Mouse (Mus musculus): ENCODE data around the gene Bag5. TPM values are rescaled to one million over a fixed set of nuclear protein-coding genes. Genes with fewer than 3 reads are reported as not detected.
A peak's percentile ranks its signal among the peaks of the same experiment; 100 is the strongest.

Gene Bag5
- polyA plus RNA-seq, 1 experiment from 2014 or later: 14.1 TPM

- no peak overlapping the region for H3K4me3 ChIP-seq (ENCODE audit: low read depth, low read length)
- H3K9me3 ChIP-seq (replicated peaks; ENCODE audit: control insufficient read depth, low read length): no peaks in the 10 kb centered on the region
- H3K27me3 ChIP-seq (ENCODE audit: control insufficient read depth, insufficient read depth, low read depth, low read length): no peaks in the 10 kb centered on the region
- H3K27ac ChIP-seq (ENCODE audit: low read length): no peak overlapping the region; the same call in 1 of the 2 replicates
- H3K4me2 ChIP-seq (ENCODE audit: low read depth, low read length): no peak overlapping the region
- WGBS (ENCODE audit: insufficient replicate concordance): 42% methylated on average over 14 of the region's 14 CpGs
- no peak overlapping the region for H3K9ac ChIP-seq (ENCODE audit: low read depth, low read length)
- H3K4me1 ChIP-seq (ENCODE audit: control insufficient read depth, low read depth, low read length): 0 out of 2 replicates have a peak, but pooled peaks cover 3% of the 10 kb centered on the region
- no peaks in the 10 kb centered on the region; the same call in 1 of the 2 replicates for H3K36me3 ChIP-seq (ENCODE audit: control insufficient read depth, insufficient read depth)
- peak; percentile 61 for ATAC-seq (ENCODE audit: low read depth)
These were observed 25.5 kb downstream of the Bag5 start for GRCm38 (mm10) chr12:111687350-111688068.

- no peaks in the 10 kb centered on the region; the same call in 1 of the 2 replicates for H3K36me3 ChIP-seq (ENCODE audit: control insufficient read depth, insufficient read depth)
- H3K9me3 ChIP-seq (replicated peaks; ENCODE audit: control insufficient read depth, low read length): no peaks in the 10 kb centered on the region
- H3K4me1 ChIP-seq (ENCODE audit: control insufficient read depth, low read depth, low read length): no peaks in the 10 kb centered on the region
- H3K4me2 ChIP-seq (ENCODE audit: low read depth, low read length): no peak overlapping the region
- ATAC-seq (ENCODE audit: low read depth): no peak
- WGBS (ENCODE audit: insufficient replicate concordance): 48% methylated on average over 4 of the region's 4 CpGs
- no peak overlapping the region for H3K4me3 ChIP-seq (ENCODE audit: low read depth, low read length)
- H3K9ac ChIP-seq (ENCODE audit: low read depth, low read length): no peak overlapping the region
- no peaks in the 10 kb centered on the region for H3K27me3 ChIP-seq (ENCODE audit: control insufficient read depth, insufficient read depth, low read depth, low read length)
- no peak overlapping the region for H3K27ac ChIP-seq (ENCODE audit: low read length)
These were observed 26.7 kb downstream of the Bag5 start for GRCm38 (mm10) chr12:111686390-111686789.

GRCm38 (mm10) chr12:111682806-111683205 lies 30.3 kb downstream of the Bag5 start:
- no peak overlapping the region for H3K9ac ChIP-seq (ENCODE audit: low read depth, low read length)
- ATAC-seq (ENCODE audit: low read depth): no peak
- H3K4me3 ChIP-seq (ENCODE audit: low read depth, low read length): no peak overlapping the region
- H3K27ac ChIP-seq (ENCODE audit: low read length): no peak overlapping the region; the same call in 1 of the 2 replicates
- peaks cover 10% of the 10 kb centered on the region for H3K4me1 ChIP-seq (ENCODE audit: control insufficient read depth, low read depth, low read length)
- no peaks in the 10 kb centered on the region for H3K27me3 ChIP-seq (ENCODE audit: control insufficient read depth, insufficient read depth, low read depth, low read length)
- no peaks in the 10 kb centered on the region; the same call in 1 of the 2 replicates for H3K36me3 ChIP-seq (ENCODE audit: control insufficient read depth, insufficient read depth)
- no peak overlapping the region for H3K4me2 ChIP-seq (ENCODE audit: low read depth, low read length)
- no peaks in the 10 kb centered on the region for H3K9me3 ChIP-seq (replicated peaks; ENCODE audit: control insufficient read depth, low read length)
- 57% methylated on average over 5 of the region's 5 CpGs for WGBS (ENCODE audit: insufficient replicate concordance)

- no peak overlapping the region for H3K4me3 ChIP-seq (ENCODE audit: low read depth, low read length)
- no peak for ATAC-seq (ENCODE audit: low read depth)
- H3K9ac ChIP-seq (ENCODE audit: low read depth, low read length): no peak overlapping the region
- 71% methylated on average over 5 of the region's 5 CpGs for WGBS (ENCODE audit: insufficient replicate concordance)
- H3K9me3 ChIP-seq (replicated peaks; ENCODE audit: control insufficient read depth, low read length): no peaks in the 10 kb centered on the region
- no peak overlapping the region for H3K4me2 ChIP-seq (ENCODE audit: low read depth, low read length)
- no peaks in the 10 kb centered on the region for H3K27me3 ChIP-seq (ENCODE audit: control insufficient read depth, insufficient read depth, low read depth, low read length)
- no peaks in the 10 kb centered on the region; the same call in 1 of the 2 replicates for H3K36me3 ChIP-seq (ENCODE audit: control insufficient read depth, insufficient read depth)
- no peak overlapping the region for H3K27ac ChIP-seq (ENCODE audit: low read length)
- H3K4me1 ChIP-seq (ENCODE audit: control insufficient read depth, low read depth, low read length): peaks cover 18% of the 10 kb centered on the region
These were observed 31.1 kb downstream of the Bag5 start for GRCm38 (mm10) chr12:111682003-111682402.

- Histone ChIP-seq H3K4me1 (ENCODE audit: control insufficient read depth, low read depth, low read length) (peaks cover 19% of the 10 kb centered on the region), H3K9me3 (replicated peaks; ENCODE audit: control insufficient read depth, low read length) (no peaks in the 10 kb centered on the region), H3K9ac (ENCODE audit: low read depth, low read length) (no peak overlapping the region), H3K4me2 (ENCODE audit: low read depth, low read length) (no peak overlapping the region), H3K36me3 (ENCODE audit: control insufficient read depth, insufficient read depth) (no peaks in the 10 kb centered on the region; the same call in 1 of the 2 replicates), H3K4me3 (ENCODE audit: low read depth, low read length) (no peak overlapping the region), H3K27me3 (ENCODE audit: control insufficient read depth, insufficient read depth, low read depth, low read length) (no peaks in the 10 kb centered on the region), H3K27ac (ENCODE audit: low read length) (no peak overlapping the region)
- 82% methylated on average over 8 of the region's 8 CpGs for WGBS (ENCODE audit: insufficient replicate concordance)
- ATAC-seq (ENCODE audit: low read depth): no peak
These were observed 31.8 kb downstream of the Bag5 start for GRCm38 (mm10) chr12:111681305-111681704.

- Histone ChIP-seq H3K9me3 (replicated peaks; ENCODE audit: control insufficient read depth, low read length) (no peaks in the 10 kb centered on the region), H3K4me1 (ENCODE audit: control insufficient read depth, low read depth, low read length) (peaks cover 19% of the 10 kb centered on the region), H3K4me3 (ENCODE audit: low read depth, low read length) (no peak overlapping the region), H3K27ac (ENCODE audit: low read length) (no peak overlapping the region), H3K27me3 (ENCODE audit: control insufficient read depth, insufficient read depth, low read depth, low read length) (no peaks in the 10 kb centered on the region), H3K9ac (ENCODE audit: low read depth, low read length) (no peak overlapping the region), H3K4me2 (ENCODE audit: low read depth, low read length) (no peak overlapping the region), H3K36me3 (ENCODE audit: control insufficient read depth, insufficient read depth) (no peaks in the 10 kb centered on the region; the same call in 1 of the 2 replicates)
- WGBS (ENCODE audit: insufficient replicate concordance): 84% methylated on average over 13 of the region's 13 CpGs
- no peak for ATAC-seq (ENCODE audit: low read depth)
These were observed 32.4 kb downstream of the Bag5 start for GRCm38 (mm10) chr12:111680661-111681060.

- Histone ChIP-seq H3K9ac (ENCODE audit: low read depth, low read length) (peak overlapping the region; percentile 81), H3K36me3 (ENCODE audit: control insufficient read depth, insufficient read depth) (no peaks in the 10 kb centered on the region; the same call in 1 of the 2 replicates), H3K4me2 (ENCODE audit: low read depth, low read length) (peak overlapping the region; percentile 86), H3K4me1 (ENCODE audit: control insufficient read depth, low read depth, low read length) (peaks cover 19% of the 10 kb centered on the region), H3K4me3 (ENCODE audit: low read depth, low read length) (peak overlapping the region; percentile 87), H3K9me3 (replicated peaks; ENCODE audit: control insufficient read depth, low read length) (no peaks in the 10 kb centered on the region), H3K27me3 (ENCODE audit: control insufficient read depth, insufficient read depth, low read depth, low read length) (peaks cover 3% of the 10 kb centered on the region), H3K27ac (ENCODE audit: low read length) (no peak overlapping the region)
- ATAC-seq (ENCODE audit: low read depth): no peak
- 25% methylated on average over 7 of the region's 7 CpGs for WGBS (ENCODE audit: insufficient replicate concordance)
These were observed 34.1 kb downstream of the Bag5 start for GRCm38 (mm10) chr12:111678997-111679396.

- Histone ChIP-seq H3K27me3 (ENCODE audit: control insufficient read depth, insufficient read depth, low read depth, low read length) (peaks cover 7% of the 10 kb centered on the region), H3K27ac (ENCODE audit: low read length) (no peak overlapping the region), H3K9ac (ENCODE audit: low read depth, low read length) (peak overlapping the region; percentile 81), H3K9me3 (replicated peaks; ENCODE audit: control insufficient read depth, low read length) (no peaks in the 10 kb centered on the region), H3K4me2 (ENCODE audit: low read depth, low read length) (peak overlapping the region; percentile 86), H3K4me3 (ENCODE audit: low read depth, low read length) (peak overlapping the region; percentile 87), H3K4me1 (ENCODE audit: control insufficient read depth, low read depth, low read length) (peaks cover 19% of the 10 kb centered on the region), H3K36me3 (ENCODE audit: control insufficient read depth, insufficient read depth) (no peaks in the 10 kb centered on the region; the same call in 1 of the 2 replicates)
- 0 out of 2 replicates have a peak, but pooled peaks have one; percentile 1 for ATAC-seq (ENCODE audit: low read depth)
- WGBS (ENCODE audit: insufficient replicate concordance): under 1% methylated on average over 13 of the region's 13 CpGs
These were observed 34.5 kb downstream of the Bag5 start for GRCm38 (mm10) chr12:111678670-111678933.

- Histone ChIP-seq H3K9me3 (replicated peaks; ENCODE audit: control insufficient read depth, low read length) (no peaks in the 10 kb centered on the region), H3K4me1 (ENCODE audit: control insufficient read depth, low read depth, low read length) (peaks cover 19% of the 10 kb centered on the region), H3K36me3 (ENCODE audit: control insufficient read depth, insufficient read depth) (no peaks in the 10 kb centered on the region; the same call in 1 of the 2 replicates), H3K4me3 (ENCODE audit: low read depth, low read length) (peak within 1 kb of the TSS; percentile 87), H3K27ac (ENCODE audit: low read length) (peak within 1 kb of the TSS; percentile 88), H3K27me3 (ENCODE audit: control insufficient read depth, insufficient read depth, low read depth, low read length) (peaks cover 12% of the 10 kb centered on the region), H3K4me2 (ENCODE audit: low read depth, low read length) (peak within 1 kb of the TSS; percentile 86), H3K9ac (ENCODE audit: low read depth, low read length) (peak within 1 kb of the TSS; percentile 81)
- ATAC-seq (ENCODE audit: low read depth): peak; percentile 89
- WGBS (ENCODE audit: insufficient replicate concordance): under 1% methylated on average over 51 of the region's 51 CpGs
These were observed 35.0 kb downstream of the Bag5 start, which contains the start of gene Trmt61a for GRCm38 (mm10) chr12:111677882-111678669. Gene Trmt61a, plus strand, starts transcription at chr12:111678105.

All from liver, embryonic 16.5 days (tissue).